Mouse (Mus musculus) frontal cortex, postnatal 10 days (tissue): ENCODE measurements around the gene Kiss1r.

ENCODE experiments used
- DNase-seq, 2 experiments: peaks; one replicate each; pipeline ENCODE4 v3.0.0; 2022; ENCODE audit warnings: low spot score in 2 of 2, mixed read lengths in 1 of 2

Gene Kiss1r

GRCm38 (mm10) chr10:79970415-79971182 is 53.8 kb downstream of the Kiss1r start, which contains the start of gene Grin3b:
TSS of gene Grin3b (plus strand) at chr10:79970715.
- no peak for DNase-seq

- DNase-seq, result no peak
Observed at GRCm38 (mm10) chr10:79971183-79971497, 54.4 kb downstream of the Kiss1r start.
